ENCODE assay signal across 19 mouse cellular contexts in genomic region chr11:23778787-23779201, GRCm38 (mm10). TPM values are rescaled to one million over a fixed set of nuclear protein-coding genes. Genes with fewer than 3 reads are reported as not detected.
DNase-seq lines count a peak whose midpoint lies in the region; ATAC-seq lines count a peak whose summit lies in the region.
"Had no signal": no experiment of that assay in that cellular context is flagged by ENCODE, and none has a peak within 500 bp of the region (broad histone marks: within the 10 kb centered on the region; RNA-seq: fewer than 3 reads in every experiment).

No protein-coding gene starts in this region.

- ATAC-seq in activated CD4-positive, CD25-positive, alpha-beta regulatory T cell, adult 4 months, result peak; percentile 44
- ATAC-seq in frontal cortex, adult (ENCODE audit: low TSS enrichment), result no peak
- ATAC-seq: liver, embryonic 12.5 days; liver, postnatal 0 days; midbrain, embryonic 16.5 days had no signal

- DNase-seq in CD4-positive, CD25-positive, alpha-beta regulatory T cell, adult 2 months (ENCODE audit: low read depth, low spot score), result peak; percentile 55
- DNase-seq in spleen, adult 12 weeks (ENCODE audit: low spot score), result peak; percentile 14
- DNase-seq in kidney, postnatal 25 days, result no peak
- no peak for DNase-seq in urinary bladder, postnatal 14 days (ENCODE audit: low spot score)
- DNase-seq: adrenal gland, adult 2 months; cerebellum, adult 2 months; cerebellum, postnatal 14 days; gastrocnemius, postnatal 36 days; kidney, adult 18-20 months; kidney, postnatal 36 days; layer of hippocampus, postnatal 36 days; left cerebral cortex, postnatal 4 days; liver, postnatal 0 days; lung, postnatal 10 days; thymus, postnatal 4 days had no signal

RNA-seq across cellular contexts. Expression of gene Rel, which starts 8.0 kb away (rescaled TPM):
- polyA plus RNA-seq in activated CD4-positive, CD25-positive, alpha-beta regulatory T cell, adult 4 months (2017; shearing (Covaris generic)), result 10 to 100 TPM; 19.5 to 23.8 TPM

Comparison
In these comparisons a context has a peak if more than half of its experiments do, and no peak if none do; other contexts are left out.
1. DNase-seq: peak in CD4-positive, CD25-positive, alpha-beta regulatory T cell, adult 2 months (single experiment) and spleen, adult 12 weeks (single experiment); none in kidney, postnatal 25 days (0 of 2) and urinary bladder, postnatal 14 days (single experiment).